Mouse (Mus musculus) thymus, adult 2 months (tissue): ENCODE data around the gene Vmn1r1. TPM values are rescaled to one million over a fixed set of nuclear protein-coding genes. Genes with fewer than 3 reads are reported as not detected.

Source experiments
- DNase-seq: peaks from one replicate; pipeline ENCODE4 v3.0.0; 2021
- H3K27ac ChIP-seq: fragments of 200-500 bp; 2 replicates; pipeline ENCODE4 v1.5.1; 2012; ENCODE audit warnings: low read length, control low read depth; ENCODE audit not compliant: control insufficient read depth, insufficient read depth
- H3K27me3 ChIP-seq: fragments of 200-500 bp; 2 replicates; pipeline ENCODE4 v1.6.1; 2012; ENCODE audit warnings: mild to moderate bottlenecking, low read length, moderate library complexity, mixed read lengths; ENCODE audit not compliant: control insufficient read depth, insufficient read depth
- H3K36me3 ChIP-seq: fragments of 200-500 bp; 2 replicates; pipeline ENCODE4 v1.6.1; 2012; ENCODE audit warnings: mild to moderate bottlenecking, low read length, moderate library complexity; ENCODE audit not compliant: control insufficient read depth, insufficient read depth
- H3K4me1 ChIP-seq: fragments of 200-500 bp; replicated peaks from 2 replicates; pipeline ENCODE4 v1.6.1; 2012; ENCODE audit warnings: low read length; ENCODE audit not compliant: control insufficient read depth, insufficient read depth
- H3K4me3 ChIP-seq: fragments of 200-500 bp; 2 replicates; pipeline ENCODE4 v1.5.1; 2012; ENCODE audit warnings: mild to moderate bottlenecking, low read length, control low read depth, moderate library complexity; ENCODE audit not compliant: control insufficient read depth, insufficient read depth
- CTCF ChIP-seq: fragments of 200-500 bp; IDR thresholded peaks from 2 replicates; pipeline ENCODE4 v1.5.1; 2012; ENCODE audit warnings: mild to moderate bottlenecking, control low read depth, low read length, moderate library complexity, borderline replicate concordance; ENCODE audit not compliant: control insufficient read depth, poor library complexity, insufficient read depth; ENCODE audit errors: extremely low read depth
- POLR2A ChIP-seq: fragments of 200-500 bp; IDR thresholded peaks from 2 replicates; pipeline ENCODE4 v1.6.1; 2012; ENCODE audit warnings: mild to moderate bottlenecking, low read length, control low read depth, moderate library complexity; ENCODE audit not compliant: control insufficient read depth, poor library complexity, insufficient read depth; ENCODE audit errors: extremely low read depth
- WGBS: fragments of 180-500 bp; shearing (Covaris S2); methylation state at CpG from one replicate; pipeline ENCODE4 v1.1.7; 2018; 5-methylcytosine and 5-hydroxymethylcytosine counted together
- polyA plus RNA-seq: library from polyadenylated mRNA; depleted of rRNA; stranded (reverse); fragments of >200 nt; gene quantifications from 2 replicates; pipeline ENCODE4 v1.2.3, GENCODE M21; 2012

Gene Vmn1r1
- polyA plus RNA-seq, 1 experiment: not detected

DNA sequence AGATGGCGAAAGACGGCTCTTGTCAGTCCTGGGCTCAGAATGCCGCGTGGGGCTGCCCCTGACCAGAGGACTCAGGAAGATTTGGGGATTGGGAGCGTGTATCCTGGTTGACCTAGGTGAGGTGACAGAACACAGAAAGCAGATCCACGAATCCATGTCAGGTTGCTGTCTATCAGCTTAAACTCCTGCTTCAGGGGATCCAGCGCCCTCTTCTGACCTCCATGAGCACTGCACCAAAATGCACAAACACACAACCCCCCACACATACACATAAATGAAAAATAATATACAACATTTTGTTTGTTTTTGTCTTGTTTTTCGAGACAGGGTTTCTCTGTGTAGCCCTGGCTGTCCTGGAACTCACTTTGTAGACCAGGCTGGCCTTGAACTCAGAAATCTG lies 26.1 kb downstream of the Vmn1r1 start:
- no peak overlapping the region for H3K4me3 ChIP-seq

DNA sequence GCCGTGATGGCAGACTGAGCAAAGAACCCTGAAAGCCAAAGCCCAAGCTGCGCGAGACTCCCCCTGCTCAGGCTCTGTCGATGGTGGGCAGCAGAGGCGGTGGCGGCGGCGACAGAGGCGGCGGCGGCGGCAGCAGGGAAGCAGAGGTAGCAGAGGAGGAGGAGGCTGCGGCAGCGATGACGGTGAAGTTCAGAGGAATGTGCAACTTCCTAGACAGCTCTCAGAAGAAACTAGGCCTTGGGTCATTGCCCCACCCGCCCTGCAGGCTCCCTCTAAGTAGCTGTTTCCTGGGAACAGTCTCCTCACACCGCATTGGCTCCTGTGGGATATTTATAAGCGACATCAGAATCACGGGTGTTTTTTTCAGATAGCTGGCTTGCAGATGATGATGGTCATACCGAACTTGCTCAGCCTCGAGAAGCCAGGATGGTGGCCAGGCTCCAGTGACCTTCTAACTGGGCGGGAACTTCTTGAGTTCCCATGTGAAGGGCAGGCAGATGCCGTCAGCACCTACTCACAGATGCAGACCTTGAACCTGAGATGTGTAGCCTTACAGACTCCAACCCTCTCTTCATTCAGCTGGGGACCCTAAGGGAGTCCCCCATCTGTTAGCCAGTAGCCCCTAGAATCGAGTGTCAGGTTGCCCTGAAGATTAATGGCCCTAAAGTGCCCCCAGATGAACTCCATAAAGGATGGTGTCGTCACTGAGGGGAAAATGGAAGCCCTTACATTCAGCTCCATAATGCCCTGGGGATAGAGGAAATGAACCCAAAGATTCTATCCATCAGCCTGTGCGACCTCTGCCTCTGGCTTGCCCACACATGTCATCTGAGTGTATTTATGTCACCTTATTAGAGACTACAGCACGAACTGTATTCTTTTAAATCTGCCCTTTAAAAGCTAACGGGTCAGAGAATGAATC lies 26.8 kb downstream of the Vmn1r1 start:
- TF ChIP-seq CTCF (no peak), POLR2A (no peak)
- peaks cover 3% of the 10 kb centered on the region; the same call in 1 of the 2 replicates for H3K36me3 ChIP-seq
- no peaks in the 10 kb centered on the region for H3K27me3 ChIP-seq
- 72% methylated on average over 28 of the region's 28 CpGs for WGBS
- H3K27ac ChIP-seq: no peak overlapping the region
- no peak overlapping the region for H3K4me3 ChIP-seq
- H3K4me1 ChIP-seq: no peaks in the 10 kb centered on the region
- DNase-seq: no peak

More for the DNA sequence above, 26.1 kb downstream of the Vmn1r1 start:
- no peak for DNase-seq
- H3K27ac ChIP-seq: no peak overlapping the region
- no peaks in the 10 kb centered on the region for H3K36me3 ChIP-seq
- TF ChIP-seq POLR2A: no peak
- TF ChIP-seq CTCF: no peak
- H3K27me3 ChIP-seq: no peaks in the 10 kb centered on the region
- WGBS: 88% methylated on average over 8 of the region's 8 CpGs
- no peaks in the 10 kb centered on the region for H3K4me1 ChIP-seq

DNA sequence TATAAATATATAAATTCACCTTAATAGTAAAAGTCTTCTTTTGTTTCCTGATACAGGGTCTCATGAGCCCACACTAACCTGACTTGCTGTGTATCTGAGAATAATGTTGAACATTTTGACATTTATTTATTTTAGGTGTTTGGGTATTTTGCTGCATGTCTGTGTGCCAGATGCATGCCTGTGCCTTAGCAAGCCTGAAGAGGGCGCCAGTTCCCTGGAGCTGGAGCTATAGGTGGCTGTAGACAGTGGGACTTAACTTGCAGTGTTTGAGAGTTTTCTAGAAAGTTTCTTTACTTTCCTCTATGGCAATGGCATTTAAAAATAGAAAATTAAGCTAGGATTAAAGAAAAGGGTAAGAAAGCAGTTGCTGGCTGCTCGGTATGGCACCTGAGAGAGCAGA lies 33.5 kb downstream of the Vmn1r1 start:
- no peaks in the 10 kb centered on the region for H3K27me3 ChIP-seq
- no peak overlapping the region for H3K27ac ChIP-seq
- peak; percentile 39 for DNase-seq
- peaks cover 11% of the 10 kb centered on the region for H3K36me3 ChIP-seq
- no peak overlapping the region for H3K4me3 ChIP-seq
- WGBS: 79% methylated on average over 2 of the region's 2 CpGs
- no peak for TF ChIP-seq POLR2A
- TF ChIP-seq CTCF: no peak; the same call in 1 of the 2 replicates
- peaks cover 4% of the 10 kb centered on the region for H3K4me1 ChIP-seq

DNA sequence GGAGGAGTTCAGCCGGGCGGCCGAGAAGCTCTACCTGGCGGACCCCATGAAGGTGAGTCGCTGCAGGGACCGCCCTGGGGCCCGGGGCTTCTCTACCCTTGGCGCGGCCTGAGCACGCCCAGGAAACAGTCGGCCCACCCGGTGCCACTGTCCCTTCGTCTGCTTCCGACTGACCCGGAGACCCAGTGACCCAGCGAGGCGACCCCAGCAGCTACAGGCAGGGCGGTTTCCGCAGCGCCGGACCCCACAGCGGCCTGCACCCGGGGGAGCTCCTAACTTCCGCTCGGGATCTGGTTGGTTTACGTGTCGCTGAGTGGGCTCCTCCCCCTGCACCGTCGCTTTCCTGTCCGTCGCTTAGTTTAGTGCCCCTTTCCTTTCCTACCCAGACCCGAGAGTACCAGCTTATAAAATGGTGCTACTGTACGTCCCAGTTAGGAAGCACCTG lies 39.3 kb downstream of the Vmn1r1 start:
- H3K4me3 ChIP-seq: peak overlapping the region; percentile 90
- H3K27ac ChIP-seq: peak overlapping the region; percentile 42
- TF ChIP-seq CTCF (no peak), POLR2A (peak; percentile 41)
- DNase-seq: peak; percentile 86
- H3K4me1 ChIP-seq: peaks cover 6% of the 10 kb centered on the region
- H3K36me3 ChIP-seq: peaks cover 5% of the 10 kb centered on the region
- 0% methylated on average over 33 of the region's 33 CpGs for WGBS
- H3K27me3 ChIP-seq: no peaks in the 10 kb centered on the region

DNA sequence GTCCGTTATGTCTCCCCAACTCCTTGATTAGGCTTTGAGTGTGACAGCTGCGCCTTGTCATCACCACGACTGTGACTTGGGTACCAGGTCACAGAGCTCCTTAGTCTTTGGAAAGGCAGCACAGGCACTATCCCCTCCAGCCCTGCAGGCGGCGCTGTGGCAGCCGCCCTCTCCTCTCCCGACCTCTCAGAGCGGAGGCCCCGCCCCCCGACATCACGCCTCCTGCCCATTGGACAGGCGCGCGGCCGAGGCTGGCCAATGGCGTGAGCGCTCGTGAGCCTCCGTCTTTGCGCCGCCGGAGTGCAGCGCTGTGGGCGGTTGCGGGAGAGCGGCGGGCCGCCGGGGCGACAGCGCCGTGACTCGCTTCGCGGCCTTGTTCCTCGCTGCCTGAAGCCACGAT lies 39.8 kb downstream of the Vmn1r1 start, which contains the start of gene Srp9:
Srp9 (plus strand) TSS at position 232 of the 400 bp plus-strand sequence.
- peak within 1 kb of the TSS; percentile 90 for H3K4me3 ChIP-seq
- WGBS: under 1% methylated on average over 37 of the region's 37 CpGs
- H3K27ac ChIP-seq: peak within 1 kb of the TSS; percentile 42
- H3K36me3 ChIP-seq: peaks cover under 1% of the 10 kb centered on the region
- TF ChIP-seq POLR2A (peak; percentile 88), CTCF (peak; percentile 99)
- no peaks in the 10 kb centered on the region for H3K27me3 ChIP-seq
- DNase-seq: peak; percentile 98
- H3K4me1 ChIP-seq: peaks cover 6% of the 10 kb centered on the region

DNA sequence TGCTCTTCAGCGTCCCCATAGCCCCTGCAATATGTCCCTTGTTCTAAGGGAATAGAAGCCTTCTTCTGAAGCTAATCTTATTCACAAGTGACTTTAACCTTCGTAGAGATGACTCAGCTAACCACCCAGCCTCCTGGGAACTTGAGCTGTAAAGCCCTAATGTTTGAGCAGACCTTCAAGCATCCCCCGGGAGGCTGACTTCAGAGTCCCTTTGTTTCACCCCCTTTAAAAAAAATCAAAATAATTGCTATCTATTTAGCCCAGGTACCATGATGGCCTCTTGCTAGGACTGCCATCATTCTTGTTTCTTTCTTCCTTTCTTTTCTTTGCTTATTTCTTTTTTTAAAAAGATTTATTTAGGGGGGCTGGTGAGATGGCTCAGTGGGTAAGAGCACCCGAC lies 41.9 kb downstream of the Vmn1r1 start:
- 89% methylated on average over 4 of the region's 4 CpGs for WGBS

More for the DNA sequence above, 41.9 kb downstream of the Vmn1r1 start:
- peaks cover 6% of the 10 kb centered on the region for H3K4me1 ChIP-seq
- no peaks in the 10 kb centered on the region for H3K27me3 ChIP-seq
- TF ChIP-seq CTCF: no peak
- TF ChIP-seq POLR2A: no peak
- no peaks in the 10 kb centered on the region for H3K36me3 ChIP-seq
- H3K27ac ChIP-seq: no peak overlapping the region
- H3K4me3 ChIP-seq: no peak overlapping the region
- no peak for DNase-seq
